Mouse (Mus musculus): Measurements from ENCODE around the gene A3galt2.

The A3galt2 gene

GRCm38 (mm10) chr4:128728431-128728851 lies 26.7 kb upstream of the A3galt2 start:
- no peak for DNase-seq

DNA sequence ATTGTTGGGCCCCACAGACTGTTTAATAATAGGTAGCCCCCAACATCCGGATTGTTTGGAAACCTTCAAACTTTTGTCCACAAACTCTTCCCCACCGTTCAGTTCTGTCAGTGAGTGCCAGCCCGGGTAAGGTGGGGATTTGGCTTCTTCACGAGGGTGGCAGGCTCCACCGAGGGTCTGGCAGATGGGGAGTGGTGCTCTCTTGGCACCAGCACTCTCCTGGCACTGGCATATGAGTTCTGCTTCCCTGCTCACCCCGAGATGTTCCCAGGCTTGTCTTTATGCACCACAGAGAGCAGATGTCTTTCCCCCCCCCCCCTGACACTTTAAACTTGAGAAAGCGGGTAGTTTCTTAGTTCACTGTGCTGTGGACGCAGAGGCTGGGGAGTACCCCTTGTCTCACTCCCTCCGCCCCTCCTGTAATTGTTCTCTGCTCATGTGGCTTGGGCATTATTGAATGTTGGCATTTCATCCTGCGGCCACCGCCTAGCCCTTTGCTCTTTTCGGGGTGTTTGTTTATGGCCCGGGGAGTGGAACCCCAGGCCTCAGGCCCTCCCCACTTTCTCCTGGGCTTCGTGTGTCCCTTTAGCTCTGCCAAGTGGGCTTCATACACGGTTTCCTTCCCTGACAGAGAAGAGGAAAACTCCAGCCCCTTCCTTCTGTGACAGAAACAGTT lies 26.0 kb upstream of the A3galt2 start:
- DNase-seq, result peak; percentile 25

- peak; percentile 44 for DNase-seq
Measured at GRCm38 (mm10) chr4:128729709-128730037, 25.5 kb upstream of the A3galt2 start.

GRCm38 (mm10) chr4:128730271-128730670 lies 24.9 kb upstream of the A3galt2 start:
- DNase-seq, result no peak

DNA sequence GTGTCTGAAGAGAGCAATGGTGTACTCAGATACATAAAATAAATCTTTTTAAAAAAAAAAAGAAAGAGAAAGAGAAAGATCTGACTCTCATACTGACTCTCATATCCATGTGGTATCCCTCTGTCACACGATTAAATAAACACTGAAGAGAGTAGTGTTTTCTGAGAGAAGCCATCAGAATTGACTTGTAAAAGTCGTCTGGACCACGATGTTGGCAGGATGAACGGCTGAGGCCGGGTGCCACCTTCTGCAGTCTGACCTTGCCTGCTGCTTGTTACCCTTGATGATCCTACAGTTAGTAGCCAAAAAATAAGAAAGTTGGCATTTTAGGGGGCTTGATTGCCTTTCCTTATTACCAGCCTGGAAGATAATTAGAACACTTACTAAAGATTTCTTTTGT lies 22.4 kb upstream of the A3galt2 start:
- DNase-seq, result no peak

- peak; percentile 55 for DNase-seq
Measured at GRCm38 (mm10) chr4:128733496-128733895, 21.7 kb upstream of the A3galt2 start.

GRCm38 (mm10) chr4:128734217-128734616 lies 20.9 kb upstream of the A3galt2 start:
- peak; percentile 81 for DNase-seq

- no peak for DNase-seq
Measured at GRCm38 (mm10) chr4:128734721-128735671, 20.2 kb upstream of the A3galt2 start.

DNA sequence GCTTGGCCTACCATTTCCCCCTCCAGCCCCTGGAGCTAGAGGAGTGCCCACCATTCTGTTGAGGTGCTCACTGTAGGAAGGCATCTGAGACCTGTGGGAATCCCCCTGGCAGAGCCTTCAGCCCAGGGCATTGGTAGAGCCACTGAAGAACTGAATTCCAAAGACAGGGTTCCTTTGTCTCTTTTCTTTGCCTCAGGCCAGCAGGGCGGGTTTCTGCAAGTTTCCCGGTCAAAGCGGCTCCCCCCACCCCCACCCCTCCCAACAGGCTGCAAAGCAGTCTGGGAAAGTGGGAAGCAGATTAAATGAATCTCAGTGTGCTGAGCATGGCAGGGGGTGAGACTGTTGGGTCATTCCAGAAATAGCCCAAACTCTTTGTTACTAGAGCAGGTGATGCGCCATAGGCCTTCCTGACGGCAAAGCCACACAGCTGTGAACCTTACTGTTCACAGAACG lies 18.0 kb upstream of the A3galt2 start:
- DNase-seq, result no peak

DNA sequence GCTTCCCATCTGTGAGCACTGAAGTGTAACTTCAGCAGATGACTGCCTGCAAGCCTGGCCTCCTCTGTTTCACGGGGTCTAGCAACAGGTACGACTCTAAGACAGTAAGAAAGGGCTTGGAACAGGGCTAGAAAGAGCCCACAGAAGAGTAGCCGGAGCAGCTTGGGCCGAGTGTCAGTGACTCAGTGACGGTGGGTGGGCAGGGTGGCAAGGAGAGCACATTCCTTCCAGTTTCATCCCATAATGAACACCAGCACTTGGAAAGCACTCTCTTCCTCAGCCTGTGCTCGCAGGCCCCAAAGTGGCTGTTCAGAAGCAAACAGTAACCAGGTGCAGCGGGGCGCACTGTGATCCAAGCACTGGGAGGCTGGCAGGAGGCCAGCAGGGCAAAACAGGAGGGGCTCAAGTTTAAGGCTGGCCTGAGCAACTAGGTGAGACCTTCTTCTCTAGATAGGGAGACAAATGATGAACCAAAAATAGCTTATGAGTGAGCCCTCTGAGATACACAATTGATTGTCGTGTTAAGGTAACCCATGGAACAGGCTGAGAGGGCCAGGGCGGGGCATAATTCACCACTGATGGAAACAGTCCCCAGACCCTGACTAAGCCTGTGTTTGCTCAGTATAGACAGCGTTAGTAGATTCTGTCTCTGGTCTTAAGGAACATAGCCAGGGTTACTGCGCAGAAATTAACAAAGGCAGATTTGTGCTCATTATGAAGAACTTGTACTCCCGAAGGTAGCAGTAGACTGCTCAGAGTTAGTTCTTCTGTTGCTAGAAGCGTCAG lies 17.1 kb upstream of the A3galt2 start:
- DNase-seq, result no peak

- DNase-seq, result no peak
Measured at GRCm38 (mm10) chr4:128740878-128741277, 14.3 kb upstream of the A3galt2 start.

DNA sequence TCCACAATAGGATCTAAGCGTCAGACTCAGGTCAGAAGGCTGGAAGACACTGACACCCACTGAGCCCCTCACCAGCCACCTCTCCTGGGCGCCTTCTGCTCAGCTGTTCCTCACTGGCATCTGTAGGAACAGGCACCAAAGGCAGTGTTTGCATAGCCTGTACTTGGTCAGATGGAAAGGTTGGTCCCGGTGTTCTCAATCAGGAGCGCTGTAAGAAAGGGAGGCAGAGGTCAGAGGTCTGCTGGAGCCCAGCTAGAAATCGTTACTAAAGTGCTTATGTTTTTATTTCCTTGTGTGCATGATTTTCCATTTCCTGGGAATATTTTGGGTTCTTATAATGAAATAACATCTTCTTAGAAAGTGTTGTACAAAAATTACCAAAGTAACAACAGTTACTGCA lies 13.3 kb upstream of the A3galt2 start:
- DNase-seq, result no peak

DNA sequence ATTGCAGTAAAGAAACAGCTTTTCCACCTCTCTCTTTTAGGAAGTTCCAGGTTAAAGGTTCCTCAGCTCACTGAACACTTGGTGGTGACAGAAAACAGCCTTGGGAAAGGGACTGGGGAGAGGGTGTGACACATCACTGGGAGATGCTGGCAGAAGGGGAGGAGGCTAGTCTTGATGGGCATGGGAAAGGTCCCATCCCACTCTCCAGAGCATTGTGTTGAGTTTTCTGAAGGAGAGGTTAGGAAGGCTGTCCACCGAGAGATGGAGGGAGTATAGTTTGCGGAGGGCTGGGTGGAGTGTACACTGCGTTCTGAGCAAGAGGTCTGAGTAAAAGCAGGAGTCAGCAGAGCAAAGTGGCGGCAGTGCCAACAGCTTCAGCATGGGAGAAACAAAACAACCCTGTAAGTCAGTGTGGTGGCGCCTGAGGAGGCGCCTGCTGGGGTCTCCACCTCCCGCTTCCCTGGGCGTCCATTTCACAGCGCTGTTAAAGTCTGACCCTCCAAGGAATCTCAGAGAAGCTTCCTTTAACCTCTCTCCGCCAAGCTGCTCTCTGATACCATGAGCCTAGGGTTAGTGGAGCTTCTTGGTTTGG lies 12.7 kb upstream of the A3galt2 start:
- no peak for DNase-seq

DNA sequence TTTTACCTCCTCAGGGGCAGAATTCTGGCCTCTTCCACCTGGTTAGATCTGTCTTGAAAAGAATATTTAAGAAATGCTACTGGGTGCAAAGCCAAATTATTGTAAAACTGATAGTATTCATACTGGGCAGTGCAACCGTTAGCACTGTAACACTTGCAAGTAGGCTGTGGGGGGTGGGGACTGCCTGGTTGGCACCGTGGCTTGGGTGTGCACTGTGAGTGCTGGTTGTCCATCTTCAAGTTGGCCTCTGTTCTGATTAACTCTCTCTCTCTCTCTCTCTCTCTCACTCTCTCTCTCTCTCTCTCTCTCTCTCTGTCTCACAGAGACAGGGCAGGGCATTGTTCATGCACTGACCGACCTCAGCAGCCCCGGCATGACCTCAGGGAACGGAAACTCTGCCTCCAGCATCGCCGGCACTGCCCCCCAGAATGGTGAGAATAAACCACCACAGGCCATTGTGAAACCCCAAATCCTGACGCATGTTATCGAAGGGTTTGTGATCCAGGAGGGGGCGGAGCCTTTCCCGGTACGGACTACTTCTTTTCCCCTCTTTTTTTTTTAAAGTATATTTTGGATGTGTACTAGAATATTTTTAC lies 12.0 kb upstream of the A3galt2 start:
- DNase-seq, result no peak

- no peak for DNase-seq
Measured at GRCm38 (mm10) chr4:128745160-128745559, 10.0 kb upstream of the A3galt2 start.

DNA sequence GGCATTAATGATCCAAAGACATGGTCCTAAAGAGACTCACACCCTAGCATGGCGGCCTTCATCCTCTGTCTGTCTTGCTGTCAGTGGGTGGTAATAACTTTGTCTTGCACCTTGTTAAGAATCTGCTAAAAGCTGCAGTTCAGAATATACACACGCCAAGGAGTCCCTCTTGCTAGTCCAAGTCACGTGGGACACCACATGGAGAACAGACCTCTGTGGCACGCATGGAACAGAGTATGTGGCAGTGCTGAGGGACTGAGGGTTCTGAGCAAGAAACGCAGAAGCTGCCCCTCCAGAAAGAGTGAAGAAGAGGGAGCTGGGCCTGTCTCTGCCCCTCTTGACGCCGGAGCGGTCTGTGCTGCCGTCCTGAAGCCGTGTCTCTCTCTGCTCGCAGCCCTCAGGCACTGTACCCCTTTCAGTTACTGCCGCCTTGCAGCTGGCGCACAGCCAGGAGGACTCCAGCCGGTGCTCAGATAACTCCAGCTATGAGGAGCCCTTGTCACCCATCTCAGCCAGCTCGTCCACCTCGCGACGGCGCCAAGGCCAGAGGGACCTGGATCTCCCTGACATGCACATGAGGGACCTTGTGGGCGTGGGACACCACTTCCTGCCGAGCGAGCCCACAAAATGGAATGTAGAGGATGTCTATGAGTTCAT lies 7.4 kb upstream of the A3galt2 start:
- DNase-seq, result no peak

DNA sequence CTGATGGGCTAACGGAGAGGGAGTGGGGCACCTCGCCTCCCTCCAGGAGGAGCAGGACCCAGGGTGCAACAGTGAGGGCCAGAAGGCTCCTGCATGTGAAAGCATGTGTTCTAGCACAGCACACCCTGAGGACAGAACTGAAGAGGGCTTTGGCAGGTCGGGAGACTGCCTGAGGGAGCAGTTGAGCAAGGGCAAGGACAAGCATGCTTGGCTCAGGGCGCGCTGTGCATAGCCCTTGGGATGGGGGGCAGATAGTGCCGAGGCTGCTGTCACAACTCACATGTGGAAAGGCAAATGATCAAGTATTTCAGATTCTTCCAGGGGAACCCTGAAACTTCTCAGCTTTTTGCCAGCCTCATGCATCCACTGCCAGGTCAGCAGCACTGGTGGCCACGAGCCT lies 6.9 kb upstream of the A3galt2 start:
- no peak for DNase-seq

GRCm38 (mm10) chr4:128751006-128751405 lies 4.2 kb upstream of the A3galt2 start:
- DNase-seq, result no peak

DNA sequence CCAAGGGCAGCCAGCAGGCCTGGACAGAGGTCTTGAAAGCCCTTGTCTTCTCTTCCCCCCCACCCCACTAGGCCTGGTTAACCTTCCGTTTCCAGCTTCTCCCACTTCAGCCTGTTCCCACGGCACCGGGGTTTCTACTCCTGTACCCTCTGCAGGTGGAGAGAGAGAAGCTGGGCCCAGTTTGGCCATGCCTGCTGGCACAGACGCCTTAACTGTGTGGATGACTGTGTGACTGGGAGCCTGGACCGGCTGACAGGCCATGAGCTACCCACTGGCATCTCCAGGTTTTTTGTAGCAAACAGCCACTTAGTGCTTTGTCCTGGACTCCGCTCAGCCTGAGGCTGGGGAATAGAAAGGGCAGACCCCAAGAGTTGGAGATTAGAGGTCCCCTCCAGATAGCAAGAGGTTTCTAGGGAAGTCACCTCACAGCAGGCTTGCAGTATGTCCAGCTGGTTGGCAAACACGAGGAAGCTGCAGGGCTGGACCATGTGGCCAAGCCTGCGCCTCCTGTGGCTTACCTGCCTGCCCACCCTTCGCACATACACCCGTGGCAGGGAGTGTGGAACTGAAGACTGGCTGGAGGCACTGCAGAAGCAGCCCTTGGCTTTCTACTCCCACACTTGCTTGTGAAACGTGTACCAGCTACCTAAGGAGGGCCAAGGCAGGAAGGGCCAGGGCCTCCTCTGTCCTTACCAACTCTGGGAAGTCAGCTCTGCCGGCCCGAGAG lies 3.0 kb upstream of the A3galt2 start:
- DNase-seq, result no peak

DNA sequence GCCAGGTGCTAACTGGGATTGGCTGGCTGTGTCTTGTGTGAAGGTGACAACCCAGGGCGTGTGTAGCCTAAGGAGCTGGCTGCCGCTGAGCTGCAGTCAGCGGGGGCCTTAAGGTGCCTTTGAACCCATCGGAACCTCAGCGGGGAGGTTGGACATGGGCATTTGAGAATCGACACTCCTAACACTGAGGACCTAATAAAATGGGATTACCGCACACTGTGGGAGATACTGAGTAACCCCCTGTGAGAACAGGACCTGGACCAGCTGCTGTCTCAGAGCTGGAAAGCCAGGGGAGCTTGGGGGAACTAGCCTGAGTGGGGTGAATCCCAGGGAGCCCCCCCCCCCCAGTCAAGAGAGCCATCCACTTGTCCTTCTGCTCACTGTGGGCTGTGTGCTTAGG lies 1.6 kb upstream of the A3galt2 start:
- DNase-seq, result no peak

DNA sequence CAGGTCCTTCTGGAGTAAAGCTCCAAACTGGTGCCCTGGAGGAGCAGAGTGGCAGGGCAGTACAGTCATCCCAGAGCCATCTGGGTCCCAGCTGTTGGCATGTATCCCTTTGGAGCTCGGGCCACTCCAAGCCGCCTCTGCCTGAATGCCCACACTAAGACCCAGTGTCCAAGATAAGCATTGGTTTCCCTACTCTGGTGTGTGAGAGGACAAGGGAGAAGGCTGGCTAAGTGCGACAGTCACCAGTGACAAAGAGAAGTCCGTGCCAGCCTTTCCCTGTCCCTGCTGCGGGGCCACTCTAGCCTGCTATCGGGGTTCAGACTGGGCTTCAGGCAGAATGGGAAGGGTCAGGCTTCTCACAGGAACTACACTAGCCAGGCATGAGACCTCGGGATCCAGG lies 736 bp downstream of the A3galt2 start:
- no peak for DNase-seq

All from lung, postnatal 14 days (tissue).